9 mouse cellular contexts compared by ENCODE assay signal in the genomic region with DNA sequence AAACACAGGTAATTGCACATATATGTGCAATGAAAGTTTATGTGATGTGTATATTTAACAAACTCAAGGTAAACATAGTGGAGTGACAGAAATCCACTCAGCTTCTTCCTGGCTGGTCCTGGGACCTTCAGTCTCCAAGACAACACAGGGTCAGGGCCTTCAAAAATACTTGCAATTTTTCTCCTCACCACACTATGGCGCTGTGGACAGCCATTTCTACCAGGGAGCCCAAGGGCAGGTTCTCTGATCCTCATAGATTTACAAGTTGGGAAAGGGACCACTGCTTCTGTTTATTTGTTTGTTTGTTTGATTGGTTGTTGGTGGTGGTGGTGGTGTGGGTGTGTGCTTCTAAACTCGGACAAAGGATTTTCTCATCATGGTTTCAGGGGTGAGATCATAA. TPM values are rescaled to one million over a fixed set of nuclear protein-coding genes. Genes with fewer than 3 reads are reported as not detected.
DNase-seq lines count a peak whose midpoint lies in the region; ATAC-seq and TF ChIP-seq lines count a peak whose summit lies in the region.
"Had no signal": no experiment of that assay in that cellular context is flagged by ENCODE, and none has a peak within 500 bp of the region (broad histone marks: within the 10 kb centered on the region; RNA-seq: fewer than 3 reads in every experiment).

No protein-coding gene starts in this region.

- ATAC-seq in forebrain, embryonic 14.5 days, result no peak
- no peak for ATAC-seq in forebrain, embryonic 12.5 days (ENCODE audit: low FRiP score)
- ATAC-seq in midbrain, postnatal 0 days (ENCODE audit: low FRiP score), result no peak
- no peak for ATAC-seq in midbrain, embryonic 11.5 days (ENCODE audit: low FRiP score)

- WGBS in forebrain, embryonic 14.5 days, result 3% methylated on average over 2 of the region's 2 CpGs
- 6% methylated on average over 2 of the region's 2 CpGs for WGBS in forebrain, embryonic 12.5 days
- 9% methylated on average over 2 of the region's 2 CpGs for WGBS in midbrain, postnatal 0 days
- WGBS in midbrain, embryonic 11.5 days, result 10% methylated on average over 2 of the region's 2 CpGs

- H3K27ac ChIP-seq in forebrain, embryonic 14.5 days (ENCODE audit: low read depth, low read length), result no peak overlapping the region
- no peak overlapping the region for H3K27ac ChIP-seq in forebrain, embryonic 12.5 days
- H3K27ac ChIP-seq in midbrain, postnatal 0 days (ENCODE audit: low read depth, low read length), result no peak overlapping the region
- H3K27ac ChIP-seq in midbrain, embryonic 11.5 days (ENCODE audit: low read depth, low read length), result no peak overlapping the region

- peaks cover 3% of the 10 kb centered on the region; the same call in 1 of the 2 replicates for H3K4me1 ChIP-seq in forebrain, embryonic 14.5 days (ENCODE audit: control insufficient read depth, insufficient read depth, low read length)
- peaks cover 9% of the 10 kb centered on the region for H3K4me1 ChIP-seq in forebrain, embryonic 12.5 days
- no peaks in the 10 kb centered on the region for H3K4me1 ChIP-seq in midbrain, postnatal 0 days (ENCODE audit: insufficient read depth, low read length)
- peaks cover 6% of the 10 kb centered on the region for H3K4me1 ChIP-seq in midbrain, embryonic 11.5 days (ENCODE audit: control insufficient read depth, insufficient read depth, low read length)

- H3K4me2 ChIP-seq in forebrain, embryonic 14.5 days (ENCODE audit: low read length), result no peak overlapping the region
- no peak overlapping the region for H3K4me2 ChIP-seq in forebrain, embryonic 12.5 days
- H3K4me2 ChIP-seq in midbrain, postnatal 0 days (ENCODE audit: low read depth, low read length, poor library complexity, severe bottlenecking), result no peak overlapping the region
- H3K4me2 ChIP-seq in midbrain, embryonic 11.5 days, result no peak overlapping the region

- no peaks in the 10 kb centered on the region for H3K36me3 ChIP-seq in forebrain, embryonic 14.5 days (ENCODE audit: control insufficient read depth, insufficient read depth, low read length)
- H3K36me3 ChIP-seq in forebrain, embryonic 12.5 days (replicated peaks), result no peaks in the 10 kb centered on the region
- H3K36me3 ChIP-seq in midbrain, postnatal 0 days (ENCODE audit: insufficient read depth, low read length), result no peaks in the 10 kb centered on the region
- no peaks in the 10 kb centered on the region for H3K36me3 ChIP-seq in midbrain, embryonic 11.5 days (ENCODE audit: control insufficient read depth, insufficient read depth, low read length)
- H3K36me3 ChIP-seq in splenic B cell, adult 2 months (ENCODE audit: control insufficient read depth, insufficient read depth, low read length, poor library complexity, severe bottlenecking), result no peaks in the 10 kb centered on the region

- peak; percentile 76 for TF ChIP-seq CTCF in midbrain, postnatal 0 days (IDR thresholded peaks at IDR 0.05)

- H3K27me3 ChIP-seq in forebrain, embryonic 14.5 days (replicated peaks; ENCODE audit: control insufficient read depth, insufficient read depth, low read length), result peaks cover 26% of the 10 kb centered on the region
- H3K27me3 ChIP-seq in forebrain, embryonic 12.5 days, result peaks cover 48% of the 10 kb centered on the region
- H3K27me3 ChIP-seq in midbrain, postnatal 0 days (ENCODE audit: insufficient read depth, low read length), result peaks cover 18% of the 10 kb centered on the region
- H3K27me3 ChIP-seq in midbrain, embryonic 11.5 days (ENCODE audit: control insufficient read depth, insufficient read depth, low read length), result peaks cover 27% of the 10 kb centered on the region
- H3K27me3 ChIP-seq in splenic B cell, adult 2 months (ENCODE audit: control insufficient read depth, insufficient read depth, low read length, poor library complexity, severe bottlenecking), result 0 out of 2 replicates have a peak, but pooled peaks cover 2% of the 10 kb centered on the region

- peak; percentile 26 for DNase-seq in forebrain, embryonic 14.5 days (ENCODE audit: low spot score)
- peak; percentile 51 for DNase-seq in midbrain, postnatal 0 days (ENCODE audit: low spot score)
- no peak for DNase-seq in midbrain, embryonic 11.5 days (ENCODE audit: low spot score, missing footprints)
- peak; percentile 44 for DNase-seq in embryo, embryonic 9.5 days (ENCODE audit: extremely low spot score)
- peak; percentile 29 for DNase-seq in splenic B cell, adult 2 months (ENCODE audit: low read depth, low spot score)
- no peak for DNase-seq in frontal cortex, postnatal 25 days (ENCODE audit: low spot score in 2 of 2)
- DNase-seq in urinary bladder, postnatal 10 days (ENCODE audit: low spot score), result no peak

- no peak overlapping the region for H3K4me3 ChIP-seq in forebrain, embryonic 14.5 days (ENCODE audit: low read depth, low read length)
- H3K4me3 ChIP-seq in forebrain, embryonic 12.5 days (replicated peaks), result no peak overlapping the region
- H3K4me3 ChIP-seq in midbrain, postnatal 0 days (ENCODE audit: low read depth, low read length), result no peak overlapping the region
- H3K4me3 ChIP-seq in midbrain, embryonic 11.5 days (ENCODE audit: low read depth, low read length), result no peak overlapping the region

- H3K9me3 ChIP-seq in forebrain, embryonic 14.5 days (replicated peaks; ENCODE audit: control insufficient read depth, low read length), result no peaks in the 10 kb centered on the region
- H3K9me3 ChIP-seq in forebrain, embryonic 12.5 days, result no peaks in the 10 kb centered on the region
- H3K9me3 ChIP-seq in midbrain, postnatal 0 days (ENCODE audit: low read length), result no peaks in the 10 kb centered on the region
- H3K9me3 ChIP-seq in midbrain, embryonic 11.5 days (ENCODE audit: control insufficient read depth, low read length), result no peaks in the 10 kb centered on the region

- no peak overlapping the region for H3K9ac ChIP-seq in forebrain, embryonic 14.5 days (ENCODE audit: low read length)
- no peak overlapping the region for H3K9ac ChIP-seq in forebrain, embryonic 12.5 days
- H3K9ac ChIP-seq in midbrain, postnatal 0 days (replicated peaks; ENCODE audit: low read length, poor library complexity, severe bottlenecking), result no peak overlapping the region
- H3K9ac ChIP-seq in midbrain, embryonic 11.5 days (ENCODE audit: low read length), result no peak overlapping the region

RNA-seq across cellular contexts. Expression of a gene that starts 3.2 kb away (rescaled TPM):
- polyA plus RNA-seq in forebrain, embryonic 14.5 days (2014; fragmentation: Nextera tagmentation; extraction: Ambion mirVana), result not detected in 2 replicates
- polyA plus RNA-seq in forebrain, embryonic 12.5 days (2016; fragmentation: Nextera tagmentation; extraction: Ambion mirVana), result not detected in 2 replicates
- 3.0 TPM in 1 of 2 replicates, not detected in the other for total RNA-seq in midbrain, postnatal 0 days (2014; rRNA removed)
- 0.30 TPM in 1 of 2 replicates, not detected in the other for polyA plus RNA-seq in midbrain, postnatal 0 days (2015; fragmentation: Nextera tagmentation; extraction: Ambion mirVana)
- not detected in 2 replicates for polyA plus RNA-seq in midbrain, embryonic 11.5 days (2014; fragmentation: Nextera tagmentation; extraction: Ambion mirVana)
- total RNA-seq: heart, postnatal 14 days had no signal

RNA-seq across cellular contexts. Expression of a gene that starts 5.1 kb away (rescaled TPM):
- polyA plus RNA-seq in forebrain, embryonic 14.5 days (2014; fragmentation: Nextera tagmentation; extraction: Ambion mirVana), result 0.08 and 0.46 TPM in 2 replicates
- 0.10 and 0.17 TPM in 2 replicates for polyA plus RNA-seq in forebrain, embryonic 12.5 days (2016; fragmentation: Nextera tagmentation; extraction: Ambion mirVana)
- 0.42 and 0.71 TPM in 2 replicates for total RNA-seq in midbrain, postnatal 0 days (2014; rRNA removed)
- 0.57 and 0.59 TPM in 2 replicates for polyA plus RNA-seq in midbrain, postnatal 0 days (2015; fragmentation: Nextera tagmentation; extraction: Ambion mirVana)
- polyA plus RNA-seq in midbrain, embryonic 11.5 days (2014; fragmentation: Nextera tagmentation; extraction: Ambion mirVana), result 0.06 and 0.23 TPM in 2 replicates

RNA-seq across cellular contexts. Expression of a gene that starts 39.5 kb away (rescaled TPM):
- polyA plus RNA-seq in forebrain, embryonic 14.5 days (2014; fragmentation: Nextera tagmentation; extraction: Ambion mirVana), result 129 and 143 TPM in 2 replicates
- polyA plus RNA-seq in forebrain, embryonic 12.5 days (2016; fragmentation: Nextera tagmentation; extraction: Ambion mirVana), result 126 and 128 TPM in 2 replicates
- 110 and 119 TPM in 2 replicates for total RNA-seq in midbrain, postnatal 0 days (2014; rRNA removed)
- 172 and 188 TPM in 2 replicates for polyA plus RNA-seq in midbrain, postnatal 0 days (2015; fragmentation: Nextera tagmentation; extraction: Ambion mirVana)
- polyA plus RNA-seq in midbrain, embryonic 11.5 days (2014; fragmentation: Nextera tagmentation; extraction: Ambion mirVana), result 58.8 and 60.9 TPM in 2 replicates

RNA-seq across cellular contexts. Expression of a gene that starts 41.3 kb away (rescaled TPM):
- polyA plus RNA-seq in forebrain, embryonic 14.5 days (2014; fragmentation: Nextera tagmentation; extraction: Ambion mirVana), result not detected in 2 replicates
- polyA plus RNA-seq in forebrain, embryonic 12.5 days (2016; fragmentation: Nextera tagmentation; extraction: Ambion mirVana), result not detected in 2 replicates
- total RNA-seq in midbrain, postnatal 0 days (2014; rRNA removed), result 0.22 TPM in 1 of 2 replicates, not detected in the other
- polyA plus RNA-seq in midbrain, postnatal 0 days (2015; fragmentation: Nextera tagmentation; extraction: Ambion mirVana), result not detected in 2 replicates
- polyA plus RNA-seq in midbrain, embryonic 11.5 days (2014; fragmentation: Nextera tagmentation; extraction: Ambion mirVana), result 0.04 TPM in 1 of 2 replicates, not detected in the other

Comparison
In these comparisons a context has a peak if more than half of its experiments do, and no peak if none do; other contexts are left out.
1. DNase-seq: peak in forebrain, embryonic 14.5 days (single experiment), midbrain, postnatal 0 days (single experiment), embryo, embryonic 9.5 days (single experiment) and splenic B cell, adult 2 months (single experiment); none in midbrain, embryonic 11.5 days (single experiment), frontal cortex, postnatal 25 days (0 of 2) and urinary bladder, postnatal 10 days (single experiment).